Mouse (Mus musculus) liver, adult (tissue): ENCODE measurements around the gene Chchd5.

ENCODE experiments used
- GATA4 ChIP-seq: IDR thresholded peaks from 2 replicates; pipeline ENCODE4 v1.6.1; 2014; ENCODE audit warnings: mild to moderate bottlenecking, low read length; ENCODE audit not compliant: insufficient replicate concordance

Gene Chchd5

DNA sequence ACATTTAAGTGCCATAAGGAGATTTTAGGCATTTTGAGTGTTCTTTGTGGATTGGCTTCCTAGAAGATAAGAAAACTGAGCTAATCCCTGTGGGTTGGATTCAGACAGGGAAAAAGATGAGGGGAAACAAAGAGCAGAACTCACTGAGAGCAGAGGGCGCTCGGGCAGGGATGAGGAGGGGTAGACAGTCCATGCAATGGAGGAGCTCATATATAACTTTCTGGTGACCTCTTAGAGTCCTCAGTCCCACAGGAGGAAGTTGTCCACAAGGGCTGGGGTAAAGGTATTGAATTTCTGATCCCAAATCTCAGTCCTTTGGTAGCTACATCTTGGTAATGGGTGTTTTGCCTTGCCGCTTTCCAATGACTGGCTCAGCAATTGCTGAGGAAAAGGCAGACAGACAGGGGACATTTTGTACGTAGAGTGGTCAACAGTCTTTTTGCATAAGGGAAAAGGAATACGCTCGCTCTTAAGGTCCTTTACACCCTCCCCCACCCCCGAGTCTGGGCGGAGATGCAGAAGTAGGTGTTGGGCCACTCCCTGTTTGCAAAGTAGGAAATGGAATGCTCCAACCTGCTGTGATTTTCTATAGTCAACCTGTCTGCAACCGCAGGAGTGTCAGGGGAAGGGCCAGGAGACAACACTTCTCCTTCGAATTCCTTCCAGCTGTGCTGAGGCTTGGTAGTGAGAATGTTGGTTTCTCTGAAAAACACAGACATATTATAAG, 48.8 kb downstream of the Chchd5 start:
- no peak for TF ChIP-seq GATA4

GRCm38 (mm10) chr2:129179946-129180853, 50.7 kb downstream of the Chchd5 start:
- no peak for TF ChIP-seq GATA4

GRCm38 (mm10) chr2:129181509-129181908, 52.0 kb downstream of the Chchd5 start:
- no peak for TF ChIP-seq GATA4

- TF ChIP-seq GATA4: no peak
Observed at GRCm38 (mm10) chr2:129182412-129182811, 52.9 kb downstream of the Chchd5 start.

GRCm38 (mm10) chr2:129183561-129184031, 54.1 kb downstream of the Chchd5 start:
- no peak for TF ChIP-seq GATA4
